Mouse (Mus musculus) lung, postnatal 14 days (tissue): ENCODE data around the gene Gm7929.
"Not testable (repeated sequence)": the region's sequence is repeated elsewhere in the genome, so short reads cannot be mapped to it uniquely, and the experiment has no call there.

Experiments
- DNase-seq: peaks from one replicate; pipeline ENCODE4 v3.0.0; 2021

Gm7929 gene

DNA sequence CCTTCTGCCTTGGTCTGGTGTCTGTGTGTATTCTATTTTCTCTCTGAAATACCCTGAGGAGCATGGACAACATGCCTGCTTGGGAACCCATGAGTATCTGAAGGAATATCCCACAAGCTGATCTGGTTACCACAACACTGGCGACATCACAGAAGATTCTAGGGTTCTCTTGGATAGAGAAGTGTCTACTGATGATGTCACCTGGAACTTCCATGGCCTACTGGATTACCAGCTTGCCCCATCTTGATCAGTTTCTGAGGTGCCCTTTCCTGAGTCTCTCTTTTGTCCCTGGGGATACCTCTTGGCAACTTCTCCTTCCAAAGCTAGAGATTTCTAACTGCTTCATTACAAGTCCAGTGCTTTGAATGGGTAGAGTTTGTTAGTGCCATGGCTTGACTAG, at the start of gene Gm7929:
Gene Gm7929, minus strand, starts transcription at position 101 of the 400 bp plus-strand sequence.
- not testable (repeated sequence) for DNase-seq

DNA sequence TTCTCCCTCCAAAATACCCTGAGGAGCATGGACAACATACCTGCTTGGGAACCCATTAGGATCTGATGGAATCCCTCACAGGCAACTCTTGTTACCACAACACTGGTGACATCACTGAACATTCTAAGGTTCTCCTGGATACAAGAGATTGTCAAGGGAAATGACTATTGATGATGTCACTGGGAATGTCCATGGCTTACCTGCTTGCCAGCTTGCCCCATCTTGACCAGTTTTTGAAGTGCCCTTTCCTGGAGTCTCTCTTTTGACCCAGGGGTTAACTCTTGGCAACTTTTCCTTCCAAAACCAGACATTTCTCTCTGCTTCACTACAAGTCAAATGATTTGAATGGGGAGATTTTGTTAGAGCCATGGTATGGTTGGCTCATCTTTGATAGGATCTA, 21.9 kb upstream of the Gm7929 start, which contains the start of gene Gm47189:
Gene Gm47189, minus strand, starts transcription at position 101 of the 400 bp plus-strand sequence.
- not testable (repeated sequence) for DNase-seq

DNA sequence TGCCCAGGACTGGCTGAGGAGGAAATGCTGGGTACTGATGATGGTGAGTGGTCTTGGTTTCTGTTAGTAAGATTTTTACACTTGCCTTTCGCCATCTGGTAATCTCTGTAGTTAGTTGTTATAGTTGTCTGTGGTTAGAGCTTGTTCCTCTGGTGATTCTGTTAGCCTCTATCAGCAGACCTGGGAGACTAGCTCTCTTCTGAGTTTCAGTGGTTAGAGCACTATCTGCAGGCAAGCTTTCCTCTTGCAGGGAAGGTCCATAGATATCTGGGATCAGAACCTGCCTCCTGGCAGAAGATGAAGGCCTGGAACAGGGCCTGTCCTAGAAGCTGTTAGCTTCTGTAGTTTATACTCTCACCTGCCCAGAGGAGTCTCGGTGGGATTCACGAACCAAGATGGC, 5.5 kb upstream of the Gm7929 start:
- DNase-seq = peak; percentile 0

DNA sequence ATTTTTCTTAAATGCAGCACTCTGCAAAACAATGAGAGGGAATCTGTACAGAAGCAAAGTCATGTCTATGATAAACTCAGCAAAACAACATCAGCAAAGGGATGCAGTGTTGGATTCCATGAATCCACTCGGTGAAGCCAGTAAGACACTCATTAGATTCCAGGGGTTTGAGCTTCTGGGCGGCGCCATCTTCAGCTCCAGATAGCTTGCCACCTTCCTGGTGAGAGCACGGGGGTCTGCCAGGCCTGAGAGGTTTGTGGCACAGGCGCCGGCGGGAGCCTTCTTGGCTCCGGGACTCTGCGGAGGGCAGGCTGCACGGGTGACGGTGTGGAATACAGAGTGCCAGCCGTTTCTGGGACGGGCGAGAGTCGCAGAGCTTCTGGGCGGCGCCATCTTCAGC, 27.0 kb downstream of the Gm7929 start:
- not testable (repeated sequence) for DNase-seq

DNA sequence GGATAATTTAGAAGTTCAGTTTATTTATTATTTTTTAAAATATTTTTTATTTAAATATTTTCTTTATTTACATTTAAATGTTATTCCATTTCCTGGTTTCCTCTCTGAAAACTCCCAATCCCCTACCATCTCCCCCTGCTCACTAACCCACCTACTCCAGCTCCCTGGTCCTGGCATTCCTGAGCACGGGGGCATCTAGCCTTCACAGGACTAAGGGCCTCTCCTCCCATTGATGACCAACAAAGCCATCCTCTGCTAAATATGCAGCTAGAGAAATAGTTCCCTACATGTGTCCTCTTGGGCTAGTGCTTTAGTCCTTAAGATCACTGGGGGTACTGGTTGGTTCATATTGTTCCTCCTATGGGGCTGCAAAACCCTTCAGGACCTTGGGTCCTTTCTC, 33.2 kb downstream of the Gm7929 start:
- DNase-seq = not testable (repeated sequence)

DNA sequence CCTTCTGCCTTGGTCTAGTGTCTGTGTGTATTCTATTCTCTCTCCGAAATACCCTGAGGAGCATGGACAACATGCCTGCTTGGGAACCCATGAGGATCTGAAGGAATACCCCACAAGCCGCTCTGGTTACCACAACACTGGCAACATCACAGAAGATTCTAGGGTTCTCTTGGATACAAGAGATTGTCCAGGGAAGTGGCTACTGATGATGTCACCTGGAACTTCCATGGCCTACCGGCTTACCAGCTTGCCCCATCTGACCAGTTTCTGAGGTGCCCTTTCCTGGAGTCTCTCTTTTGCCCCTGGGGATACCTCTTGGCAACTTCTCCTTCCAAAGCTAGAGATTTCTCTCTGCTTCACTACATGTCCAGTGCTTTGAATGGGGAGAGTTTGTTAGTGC, 48.6 kb downstream of the Gm7929 start, which contains the start of gene Gm8068:
Gene Gm8068, minus strand, starts transcription at position 101 of the 400 bp plus-strand sequence.
- DNase-seq = not testable (repeated sequence)
